Mouse (Mus musculus) embryonic facial prominence, embryonic 15.5 days (tissue): ENCODE results near the gene Rad51b. TPM values are rescaled to one million over a fixed set of nuclear protein-coding genes. Genes with fewer than 3 reads are reported as not detected.
A peak's percentile ranks its signal among the peaks of the same experiment; 100 is the strongest.

Source experiments
- ATAC-seq: fragments of 200-750 bp; cut with Nextera tagmentation; 2 replicates; pipeline ENCODE4 v1.8.0; 2017; ENCODE audit warnings: low read depth, moderate TSS enrichment; ENCODE audit not compliant: insufficient number of reproducible peaks, low FRiP score, low TSS enrichment
- H3K27ac ChIP-seq: fragments of 300-500 bp; sonication (generic); replicated peaks from 2 replicates; pipeline ENCODE4 v1.5.1; 2015; ENCODE audit warnings: mild to moderate bottlenecking, inconsistent platforms
- H3K27me3 ChIP-seq: fragments of 300-500 bp; sonication (generic); 2 replicates; pipeline ENCODE4 v1.6.1; 2015; ENCODE audit warnings: inconsistent platforms
- H3K36me3 ChIP-seq: fragments of 300-500 bp; sonication (generic); 2 replicates; pipeline ENCODE4 v1.6.1; 2015; ENCODE audit warnings: mild to moderate bottlenecking, inconsistent platforms
- H3K4me1 ChIP-seq: fragments of 300-500 bp; sonication (generic); 2 replicates; pipeline ENCODE4 v1.6.1; 2015; ENCODE audit warnings: inconsistent platforms
- H3K4me2 ChIP-seq: fragments of 300-500 bp; sonication (generic); replicated peaks from 2 replicates; pipeline ENCODE4 v1.6.1; 2015; ENCODE audit warnings: mild to moderate bottlenecking, inconsistent platforms
- H3K4me3 ChIP-seq: fragments of 300-500 bp; sonication (generic); replicated peaks from 2 replicates; pipeline ENCODE4 v1.5.1; 2015; ENCODE audit warnings: mild to moderate bottlenecking, inconsistent platforms
- H3K9ac ChIP-seq: fragments of 300-500 bp; sonication (generic); 2 replicates; pipeline ENCODE4 v1.6.1; 2015; ENCODE audit warnings: inconsistent platforms
- H3K9me3 ChIP-seq: fragments of 300-500 bp; sonication (generic); replicated peaks from 2 replicates; pipeline ENCODE4 v1.6.1; 2016; ENCODE audit warnings: inconsistent platforms
- WGBS: fragments of 180-500 bp; shearing (Covaris S2); methylation state at CpG from one replicate; pipeline ENCODE4 v1.1.7; 2015; 5-methylcytosine and 5-hydroxymethylcytosine counted together
- polyA plus RNA-seq: library from polyadenylated mRNA; unstranded; fragments of >200 nt; fragmentation: Nextera tagmentation; extraction: Ambion mirVana; gene quantifications from 2 replicates; pipeline ENCODE4 v1.2.1, GENCODE M21; 2015

The Rad51b gene
- polyA plus RNA-seq, 1 experiment from 2014 or later = 7.3 TPM

- no peak overlapping the region for H3K27ac ChIP-seq
- 70% methylated on average over 12 of the region's 12 CpGs for WGBS
- H3K9me3 ChIP-seq = no peaks in the 10 kb centered on the region
- no peak overlapping the region for H3K4me3 ChIP-seq
- no peaks in the 10 kb centered on the region for H3K36me3 ChIP-seq
- 0 out of 2 replicates have a peak, but pooled peaks cover 7% of the 10 kb centered on the region for H3K4me1 ChIP-seq
- no peaks in the 10 kb centered on the region for H3K27me3 ChIP-seq
- no peak for ATAC-seq
- no peak overlapping the region for H3K9ac ChIP-seq
- no peak overlapping the region for H3K4me2 ChIP-seq
These were observed 144.3 kb downstream of the Rad51b start for GRCm38 (mm10) chr12:79441210-79442005.

DNA sequence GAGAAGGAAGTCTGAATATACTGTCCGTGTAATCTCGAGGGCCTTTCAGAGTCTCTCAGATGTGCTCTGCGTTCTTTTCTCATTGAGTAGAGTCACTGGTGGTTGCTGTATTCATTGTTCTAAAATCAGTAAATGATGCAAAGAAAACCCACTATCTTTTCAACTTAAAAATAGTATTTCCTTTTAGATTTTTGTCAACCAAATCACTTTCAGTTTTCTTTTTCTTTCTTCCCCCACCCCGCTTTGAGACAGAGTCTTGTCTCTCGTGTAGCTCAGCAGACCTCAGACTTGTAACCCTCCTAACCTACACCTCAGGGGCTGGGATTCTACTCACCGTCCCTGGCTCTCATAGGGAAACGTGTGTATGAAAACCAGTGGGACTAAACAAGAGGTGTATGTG lies 145.0 kb downstream of the Rad51b start:
- Histone ChIP-seq H3K9ac (no peak overlapping the region), H3K4me2 (no peak overlapping the region), H3K27ac (no peak overlapping the region; the same call in 1 of the 2 replicates), H3K9me3 (no peaks in the 10 kb centered on the region), H3K27me3 (no peaks in the 10 kb centered on the region), H3K4me3 (no peak overlapping the region), H3K36me3 (no peaks in the 10 kb centered on the region), H3K4me1 (0 out of 2 replicates have a peak, but pooled peaks cover 6% of the 10 kb centered on the region)
- 65% methylated on average over 7 of the region's 7 CpGs for WGBS
- ATAC-seq = no peak

DNA sequence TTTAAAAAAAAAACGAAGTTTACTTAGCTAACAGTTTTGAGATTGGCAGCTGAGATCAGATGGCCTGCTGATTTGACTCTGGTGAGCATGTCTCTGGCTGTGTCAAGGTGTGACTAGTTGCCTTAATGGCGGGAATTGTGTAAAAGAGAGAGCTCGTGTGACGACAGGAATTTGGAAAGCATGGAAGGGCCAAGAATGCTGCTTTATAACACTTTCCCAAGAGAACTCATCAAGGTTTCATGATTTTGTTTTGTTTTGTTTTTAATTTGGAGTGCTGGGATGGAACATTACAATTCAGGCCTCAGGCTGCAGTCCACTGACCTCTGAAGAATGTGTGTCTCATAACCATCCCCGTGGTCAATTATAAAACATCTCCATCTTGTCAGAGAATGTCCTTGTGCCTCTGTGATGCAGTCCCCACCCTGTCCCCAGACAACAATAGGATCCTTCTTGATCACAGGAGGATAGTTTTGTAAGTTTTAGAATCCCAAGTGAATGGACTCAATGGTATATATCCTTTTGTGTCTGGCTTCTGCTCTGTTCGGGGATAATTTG lies 145.8 kb downstream of the Rad51b start:
- Histone ChIP-seq H3K9me3 (no peaks in the 10 kb centered on the region), H3K4me3 (no peak overlapping the region), H3K27me3 (no peaks in the 10 kb centered on the region), H3K36me3 (no peaks in the 10 kb centered on the region), H3K4me2 (no peak overlapping the region), H3K4me1 (no peaks in the 10 kb centered on the region), H3K27ac (no peak overlapping the region; the same call in 1 of the 2 replicates), H3K9ac (no peak overlapping the region)
- ATAC-seq = no peak
- 58% methylated on average over 6 of the region's 6 CpGs for WGBS

DNA sequence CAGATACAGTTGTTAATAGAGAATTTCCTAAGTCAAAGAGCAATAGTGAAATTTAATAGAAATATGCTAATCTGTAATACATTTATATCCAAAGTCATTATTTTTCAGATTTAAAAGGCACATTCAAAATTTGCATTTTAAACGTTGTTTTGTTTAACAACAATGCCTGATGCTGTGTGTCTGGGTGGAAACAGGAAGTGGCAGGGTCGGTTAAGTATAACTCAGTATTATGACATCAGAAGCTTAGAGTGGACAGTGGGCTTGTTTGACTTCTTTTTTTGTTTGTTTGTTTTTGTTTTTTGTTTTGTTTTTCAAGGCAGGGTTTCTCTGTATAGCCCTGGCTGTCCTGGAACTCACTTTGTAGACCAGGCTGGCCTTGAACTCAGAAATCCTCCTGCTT lies 147.6 kb downstream of the Rad51b start:
- no peaks in the 10 kb centered on the region for H3K36me3 ChIP-seq
- 71% methylated on average over 2 of the region's 2 CpGs for WGBS

GRCm38 (mm10) chr12:79447039-79447438 lies 150.0 kb downstream of the Rad51b start:
- Histone ChIP-seq H3K9me3 (no peaks in the 10 kb centered on the region), H3K4me1 (no peaks in the 10 kb centered on the region), H3K4me2 (no peak overlapping the region), H3K36me3 (no peaks in the 10 kb centered on the region), H3K4me3 (no peak overlapping the region), H3K27me3 (no peaks in the 10 kb centered on the region), H3K9ac (no peak overlapping the region), H3K27ac (no peak overlapping the region)
- ATAC-seq = no peak
- WGBS = 70% methylated on average over 3 of the region's 3 CpGs

More for the DNA sequence above, 147.6 kb downstream of the Rad51b start:
- Histone ChIP-seq H3K27me3 (no peaks in the 10 kb centered on the region), H3K4me2 (no peak overlapping the region), H3K9ac (no peak overlapping the region), H3K4me1 (no peaks in the 10 kb centered on the region), H3K4me3 (no peak overlapping the region), H3K9me3 (no peaks in the 10 kb centered on the region), H3K27ac (no peak overlapping the region)
- ATAC-seq = no peak

GRCm38 (mm10) chr12:79449817-79450411 lies 152.8 kb downstream of the Rad51b start:
- Histone ChIP-seq H3K27ac (no peak overlapping the region), H3K4me1 (no peaks in the 10 kb centered on the region), H3K36me3 (no peaks in the 10 kb centered on the region), H3K4me3 (no peak overlapping the region), H3K9me3 (no peaks in the 10 kb centered on the region), H3K9ac (no peak overlapping the region), H3K27me3 (no peaks in the 10 kb centered on the region), H3K4me2 (no peak overlapping the region)
- 67% methylated on average over 8 of the region's 8 CpGs for whole genome bisulfite sequencing
- ATAC-seq = no peak

GRCm38 (mm10) chr12:79452882-79453281 lies 155.8 kb downstream of the Rad51b start:
- no peaks in the 10 kb centered on the region for H3K9me3 ChIP-seq
- H3K27ac ChIP-seq = no peak overlapping the region
- ATAC-seq = no peak
- H3K36me3 ChIP-seq = no peaks in the 10 kb centered on the region
- WGBS = 67% methylated on average over 4 of the region's 4 CpGs
- no peak overlapping the region for H3K4me3 ChIP-seq
- H3K27me3 ChIP-seq = no peaks in the 10 kb centered on the region
- no peaks in the 10 kb centered on the region for H3K4me1 ChIP-seq
- no peak overlapping the region for H3K9ac ChIP-seq
- H3K4me2 ChIP-seq = no peak overlapping the region

- H3K36me3 ChIP-seq = no peaks in the 10 kb centered on the region
- peak overlapping the region; percentile 51; the same call in 1 of the 2 replicates for H3K27ac ChIP-seq
- H3K4me3 ChIP-seq = no peak overlapping the region
- H3K9ac ChIP-seq = no peak overlapping the region
- no peaks in the 10 kb centered on the region for H3K4me1 ChIP-seq
- no peaks in the 10 kb centered on the region for H3K9me3 ChIP-seq
- H3K27me3 ChIP-seq = no peaks in the 10 kb centered on the region
- no peak overlapping the region for H3K4me2 ChIP-seq
- ATAC-seq = no peak
- WGBS = 59% methylated on average over 4 of the region's 4 CpGs
These were observed 156.9 kb downstream of the Rad51b start for GRCm38 (mm10) chr12:79454017-79454416.

DNA sequence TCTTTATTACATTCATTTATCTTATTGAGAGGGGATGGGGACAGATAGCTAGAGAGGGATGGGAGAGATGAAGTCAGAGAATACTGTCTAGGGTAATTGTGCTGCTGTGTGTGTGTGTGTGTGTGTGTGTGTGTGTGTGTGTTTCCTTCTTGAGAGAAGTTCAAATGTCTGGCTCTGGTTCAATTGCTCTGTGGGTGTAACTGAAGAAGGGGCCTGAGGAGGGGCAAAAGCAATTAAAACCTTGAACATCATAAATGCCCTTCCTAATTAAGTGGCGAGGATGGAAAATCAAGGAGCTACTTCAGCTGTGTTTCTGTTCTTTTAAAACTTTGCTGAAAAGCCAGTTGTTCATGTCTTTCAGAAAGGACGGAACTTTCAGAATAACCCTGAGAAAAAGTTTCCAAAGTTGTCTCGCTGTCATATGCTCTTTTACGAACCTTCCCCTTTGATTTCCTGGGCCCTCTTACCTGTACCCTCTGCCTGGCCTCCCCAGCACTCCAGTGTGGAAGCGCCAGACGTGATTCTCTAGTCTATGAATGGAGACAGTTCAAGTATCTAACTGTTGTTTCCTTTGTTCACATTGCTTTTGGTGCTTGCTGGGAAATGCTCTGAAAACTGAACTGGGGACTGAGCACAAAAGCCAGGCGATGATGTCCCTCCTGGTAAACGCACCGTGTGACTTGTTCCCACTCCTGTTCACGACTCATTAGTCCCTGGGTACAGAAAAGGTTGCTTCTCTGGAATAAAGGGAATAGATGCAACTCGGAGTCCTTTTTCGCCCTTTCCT lies 158.2 kb downstream of the Rad51b start:
- Histone ChIP-seq H3K4me1 (no peaks in the 10 kb centered on the region), H3K4me2 (0 out of 2 replicates have a peak overlapping the region, but pooled peaks have one; percentile 6), H3K9me3 (no peaks in the 10 kb centered on the region), H3K27ac (peak overlapping the region; percentile 76), H3K4me3 (no peak overlapping the region), H3K27me3 (no peaks in the 10 kb centered on the region), H3K36me3 (no peaks in the 10 kb centered on the region), H3K9ac (no peak overlapping the region)
- WGBS = 64% methylated on average over 12 of the region's 12 CpGs
- ATAC-seq = no peak

- no peak overlapping the region for H3K4me2 ChIP-seq
- H3K36me3 ChIP-seq = no peaks in the 10 kb centered on the region
- no peak for ATAC-seq
- peak overlapping the region; percentile 76 for H3K27ac ChIP-seq
- no peaks in the 10 kb centered on the region for H3K27me3 ChIP-seq
- no peaks in the 10 kb centered on the region for H3K9me3 ChIP-seq
- H3K4me3 ChIP-seq = no peak overlapping the region
- no peak overlapping the region for H3K9ac ChIP-seq
- no peaks in the 10 kb centered on the region for H3K4me1 ChIP-seq
- WGBS = 52% methylated on average over 3 of the region's 3 CpGs
These were observed 158.7 kb downstream of the Rad51b start for GRCm38 (mm10) chr12:79455848-79456164.

GRCm38 (mm10) chr12:79456251-79456650 lies 159.2 kb downstream of the Rad51b start:
- Histone ChIP-seq H3K9me3 (no peaks in the 10 kb centered on the region), H3K36me3 (no peaks in the 10 kb centered on the region), H3K27ac (peak overlapping the region; percentile 76; the same call in 1 of the 2 replicates), H3K4me2 (no peak overlapping the region), H3K4me3 (no peak overlapping the region), H3K4me1 (no peaks in the 10 kb centered on the region), H3K9ac (no peak overlapping the region), H3K27me3 (no peaks in the 10 kb centered on the region)
- WGBS = 90% methylated on average over 9 of the region's 9 CpGs
- no peak for ATAC-seq
